Mouse (Mus musculus) testis, postnatal 10 days (tissue): ENCODE results near the gene Becn1.
"Not testable (repeated sequence)": the region's sequence is repeated elsewhere in the genome, so short reads cannot be mapped to it uniquely, and the experiment has no call there.

ENCODE experiments used
- DNase-seq: peaks from one replicate; pipeline ENCODE4 v3.0.0; 2021; ENCODE audit warnings: low spot score

The Becn1 gene

DNA sequence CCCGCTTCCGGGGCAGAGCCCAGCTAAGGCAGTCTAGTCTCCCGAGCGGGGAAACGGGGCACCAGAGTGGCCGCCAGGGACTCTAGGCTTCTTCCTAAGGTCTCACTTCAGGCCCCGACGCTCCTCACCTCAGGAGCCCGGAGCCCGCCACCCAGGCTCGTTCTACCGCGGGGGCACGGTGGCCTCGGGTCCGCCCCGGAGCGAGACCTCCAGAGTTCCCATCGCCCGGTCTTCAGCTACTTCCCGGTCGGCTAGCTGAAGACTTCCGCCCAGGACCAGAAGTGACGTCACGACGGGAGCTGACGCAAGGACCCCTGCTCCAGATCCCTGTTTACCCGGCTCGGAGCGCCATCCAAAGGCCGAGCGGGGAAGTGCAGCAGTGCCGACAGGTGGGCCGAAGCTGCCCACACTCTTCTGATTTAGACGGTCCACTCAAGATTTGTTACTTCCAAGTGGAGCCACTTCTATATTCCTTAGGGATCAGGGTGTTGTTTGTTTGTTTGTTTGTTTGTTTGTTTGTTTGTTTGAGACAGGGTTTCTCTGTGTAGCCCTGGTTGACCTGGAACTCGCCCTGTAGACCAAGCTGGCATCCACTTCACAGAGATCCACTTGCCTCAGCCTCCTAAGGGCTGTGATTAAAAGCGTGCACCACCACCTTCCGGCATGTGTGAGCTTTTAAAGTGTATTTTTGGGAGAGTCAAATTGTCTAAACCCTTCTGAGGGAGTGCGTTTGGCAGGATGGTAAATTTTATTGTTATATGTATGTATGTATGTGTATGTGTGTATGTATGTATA, at the start of gene Becn1:
Gene Becn1, minus strand, starts transcription at position 283 of the 795 bp plus-strand sequence.
- DNase-seq = peak; percentile 100

- DNase-seq = no peak
Measured at GRCm38 (mm10) chr11:101351721-101352111, 49.6 kb upstream of the Becn1 start.

GRCm38 (mm10) chr11:101351100-101351720, 49.1 kb upstream of the Becn1 start:
- DNase-seq = no peak

DNA sequence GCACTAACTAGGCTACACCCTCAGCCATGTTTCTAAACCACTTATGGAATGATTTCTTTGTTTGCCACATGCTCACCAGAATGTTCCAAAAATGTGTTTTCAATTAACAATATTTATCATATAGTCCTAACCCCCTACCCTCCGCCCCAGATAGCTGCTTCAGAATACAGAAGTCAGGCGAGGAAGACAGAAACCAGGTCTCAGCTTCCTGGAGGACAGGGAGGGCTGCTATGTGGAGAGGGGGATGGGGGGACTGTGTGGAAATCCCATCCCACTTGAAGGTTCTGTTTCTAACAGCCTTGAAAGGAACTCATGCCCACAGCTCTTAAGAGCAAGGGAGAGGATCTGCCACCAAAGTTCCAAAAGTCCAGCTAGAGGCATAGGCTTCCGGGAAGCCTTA, 47.1 kb upstream of the Becn1 start:
- DNase-seq = no peak

GRCm38 (mm10) chr11:101348774-101349173, 46.7 kb upstream of the Becn1 start:
- DNase-seq = no peak

DNA sequence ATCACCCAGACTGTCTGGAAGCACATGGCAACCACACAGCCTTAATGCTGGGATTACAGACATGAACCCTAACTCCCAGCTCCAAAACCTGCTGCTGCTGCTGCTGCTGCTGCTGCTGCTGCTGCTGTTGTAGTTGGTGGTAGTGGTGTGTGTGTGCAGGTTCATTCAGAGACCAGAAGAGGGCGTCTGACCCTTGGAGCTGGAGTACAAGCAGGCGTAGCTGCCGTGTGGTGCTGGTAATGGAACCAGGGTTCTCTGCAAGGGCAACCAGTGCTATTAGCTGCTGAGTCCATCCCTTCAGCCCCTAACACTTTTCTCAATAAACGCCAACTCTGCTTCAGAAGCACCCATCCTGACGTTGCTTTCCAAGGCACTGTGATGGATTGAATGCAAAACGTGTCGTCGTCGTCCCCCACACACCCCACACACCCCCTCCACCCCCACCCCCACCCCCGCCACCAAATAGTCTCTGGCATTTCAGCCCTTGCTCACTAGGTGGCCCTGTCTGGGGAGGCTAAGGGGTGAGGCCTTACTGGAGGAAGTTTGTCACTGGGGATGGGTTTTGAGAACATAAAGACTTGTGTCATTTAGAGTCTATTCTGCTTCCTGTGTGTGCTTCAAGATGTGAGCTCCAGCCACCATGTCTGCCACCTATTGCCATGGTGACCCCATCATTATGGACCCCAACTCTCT, 45.1 kb upstream of the Becn1 start:
- no peak for DNase-seq

GRCm38 (mm10) chr11:101338123-101338760, 36.2 kb upstream of the Becn1 start:
- DNase-seq = no peak

DNA sequence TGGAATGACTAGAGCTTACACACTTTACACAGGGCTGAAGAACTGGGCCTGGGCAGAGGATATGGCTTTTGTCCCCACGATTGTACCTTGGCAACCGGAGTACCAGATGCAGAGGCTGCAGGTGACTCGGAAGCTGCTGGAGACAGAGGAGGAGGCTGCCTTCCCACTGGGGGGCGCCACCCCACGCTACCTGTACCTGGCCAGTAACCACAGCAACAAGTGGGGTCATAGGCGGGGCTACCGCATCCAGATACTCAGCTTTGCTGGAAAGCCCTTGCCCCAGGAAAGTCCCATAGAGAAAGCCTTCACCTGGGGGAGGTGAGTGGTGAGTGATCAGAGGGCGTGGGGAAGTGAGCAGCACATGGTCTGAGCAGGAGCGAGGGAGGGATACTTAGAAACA, 33.6 kb upstream of the Becn1 start:
- DNase-seq = no peak

- DNase-seq = no peak
Measured at GRCm38 (mm10) chr11:101334516-101334915, 32.4 kb upstream of the Becn1 start.

DNA sequence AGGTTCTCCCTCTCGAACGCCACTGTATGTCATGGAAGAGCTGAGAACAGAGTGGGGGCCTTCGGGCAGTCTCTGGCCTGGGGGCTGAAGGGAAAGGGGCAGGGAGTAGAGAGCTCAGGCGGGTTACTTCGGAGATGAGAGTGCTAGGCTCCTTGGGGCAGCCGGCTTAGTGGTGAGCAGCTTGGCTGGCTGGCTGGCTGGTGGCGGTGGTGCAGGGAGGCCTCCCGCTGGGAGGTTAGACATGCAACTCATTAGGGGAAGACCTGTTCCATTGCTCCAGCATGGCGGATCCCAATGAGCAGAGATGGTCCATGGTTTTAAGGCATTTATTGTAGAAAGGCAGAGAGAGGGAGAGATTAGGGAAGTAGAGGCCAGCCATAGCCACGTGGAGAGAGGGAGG, 31.9 kb upstream of the Becn1 start:
- no peak for DNase-seq

DNA sequence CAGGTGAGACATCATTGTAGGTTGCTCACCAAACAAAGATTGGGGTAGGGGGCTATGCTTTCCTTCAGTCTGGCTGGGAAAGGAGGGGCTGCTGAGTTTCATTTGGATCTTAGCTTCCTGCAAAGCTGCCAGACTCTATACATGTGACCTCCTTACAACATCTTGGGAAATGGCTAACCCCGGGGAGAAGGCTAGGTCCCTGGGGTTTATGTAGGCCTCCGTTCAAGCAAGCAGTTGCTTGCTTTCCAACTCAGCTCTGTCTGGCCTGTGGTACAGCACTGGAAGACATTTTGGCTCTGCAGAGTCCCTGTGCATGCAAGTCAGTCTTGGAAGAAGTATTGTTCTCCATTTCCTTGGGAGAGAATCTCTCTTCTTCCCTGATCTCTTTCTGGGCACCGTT, 30.5 kb upstream of the Becn1 start:
- no peak for DNase-seq

DNA sequence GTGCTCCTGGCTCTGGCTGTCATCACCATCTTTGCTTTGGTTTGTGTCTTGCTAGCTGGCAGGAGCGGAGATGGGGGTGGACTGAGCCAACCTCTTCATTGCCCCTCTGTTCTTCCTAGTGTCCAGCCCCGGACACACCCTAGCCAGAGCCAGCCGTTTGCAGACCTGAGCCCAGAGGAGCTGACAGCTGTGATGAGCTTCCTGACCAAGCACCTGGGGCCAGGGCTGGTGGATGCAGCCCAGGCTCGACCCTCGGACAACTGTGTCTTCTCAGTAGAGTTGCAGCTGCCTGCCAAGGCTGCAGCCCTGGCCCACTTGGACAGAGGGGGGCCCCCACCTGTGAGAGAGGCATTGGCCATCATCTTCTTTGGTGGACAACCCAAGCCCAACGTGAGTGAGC, 28.9 kb upstream of the Becn1 start:
- DNase-seq = not testable (repeated sequence)

DNA sequence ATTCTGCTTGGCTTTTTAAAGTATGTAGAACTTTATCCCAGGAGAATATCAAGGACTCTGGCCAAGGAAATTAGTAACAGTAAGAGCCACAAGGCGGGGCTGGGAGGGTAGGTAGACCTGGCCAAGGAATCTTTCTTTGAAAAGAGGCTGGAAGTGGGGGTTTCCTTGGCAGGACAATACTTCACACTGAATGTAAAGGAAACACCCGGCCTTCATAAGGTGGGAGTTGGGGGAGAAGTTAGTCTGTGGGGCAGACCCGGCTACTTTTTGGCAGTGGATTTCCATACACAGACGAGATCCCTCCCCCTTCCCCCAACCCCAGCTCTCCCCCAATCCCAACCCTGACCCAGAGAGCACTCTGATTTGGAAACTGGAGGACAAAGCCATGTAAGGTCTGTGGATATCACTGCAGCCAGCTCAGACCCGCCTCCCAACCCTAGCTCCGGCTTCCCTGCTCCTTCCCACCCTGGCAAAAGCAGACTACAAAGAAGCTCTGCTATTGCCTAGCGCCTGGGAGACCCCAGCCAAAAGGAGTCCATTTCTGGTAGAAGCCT, 28.4 kb upstream of the Becn1 start, which contains the start of gene Aoc3:
Gene Aoc3, plus strand, starts transcription at position 235 of the 554 bp plus-strand sequence.
- peak; percentile 58 for DNase-seq

GRCm38 (mm10) chr11:101328941-101329635, 27.0 kb upstream of the Becn1 start:
- DNase-seq = peak; percentile 72

GRCm38 (mm10) chr11:101327311-101327710, 25.2 kb upstream of the Becn1 start:
- DNase-seq = no peak

- no peak for DNase-seq
Measured at GRCm38 (mm10) chr11:101326147-101326546, 24.1 kb upstream of the Becn1 start.

- peak; percentile 46 for DNase-seq
Measured at GRCm38 (mm10) chr11:101325201-101325600, 23.1 kb upstream of the Becn1 start.

DNA sequence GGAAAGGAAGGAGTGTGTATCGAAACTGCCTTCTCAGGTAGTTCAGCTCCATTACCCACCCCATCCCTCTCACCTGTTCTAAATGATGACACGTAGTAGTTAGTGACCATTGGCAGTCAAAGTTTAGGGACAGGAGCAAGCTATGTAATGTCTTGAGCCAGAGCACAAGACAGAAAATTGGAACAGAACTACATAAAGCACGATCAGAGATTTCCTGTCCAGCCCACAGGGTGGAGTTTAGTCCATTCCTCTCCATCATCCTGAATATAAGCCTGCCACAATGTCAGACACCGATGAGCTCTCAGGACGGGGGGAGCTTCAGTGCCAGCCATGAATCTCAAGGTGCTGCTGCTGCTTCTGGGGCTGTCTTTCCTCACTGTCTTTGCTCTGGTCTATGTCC, 22.7 kb upstream of the Becn1 start, which contains the start of gene Aoc2:
Gene Aoc2, plus strand, starts transcription at position 301 of the 400 bp plus-strand sequence.
- DNase-seq = no peak

GRCm38 (mm10) chr11:101323609-101324008, 21.5 kb upstream of the Becn1 start:
- DNase-seq = peak; percentile 86

DNA sequence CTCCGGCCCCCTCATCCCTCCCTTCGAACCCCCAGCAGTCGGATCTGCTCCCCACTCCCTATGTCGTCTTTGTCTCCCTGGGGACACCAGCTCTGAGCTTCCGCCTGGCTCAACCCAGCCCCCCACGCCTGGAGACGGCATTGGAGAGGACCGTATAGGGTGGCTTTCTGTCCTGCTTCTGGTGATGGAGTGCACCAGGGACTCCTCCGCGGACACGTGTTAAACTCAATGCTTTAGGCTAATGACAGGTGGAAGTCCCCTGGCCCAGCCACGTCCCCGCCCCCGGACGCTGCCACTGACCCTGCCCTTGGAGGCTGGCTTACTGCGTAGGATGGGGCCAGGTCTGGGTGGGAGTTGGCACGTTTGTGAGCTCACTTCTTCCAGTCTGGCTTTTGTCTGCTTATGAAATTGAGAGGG, 14.4 kb upstream of the Becn1 start:
- peak; percentile 67 for DNase-seq
